Mouse (Mus musculus): ENCODE measurements around the gene Eif2b3.

Eif2b3 gene

DNA sequence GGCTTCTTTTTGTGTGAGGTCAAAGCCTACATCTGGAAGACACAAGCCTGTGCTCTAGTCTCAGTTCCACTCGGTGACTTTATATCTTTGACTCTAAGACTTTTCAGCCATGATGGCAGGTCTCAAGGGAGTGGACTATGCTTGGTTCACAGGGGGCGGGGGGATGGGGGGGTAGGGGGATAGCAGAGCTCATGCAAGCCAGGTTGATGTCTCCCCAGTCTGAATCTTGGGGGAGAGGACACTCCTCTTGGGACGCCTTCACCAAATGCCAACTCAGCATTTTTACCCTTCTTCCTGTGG lies 105.0 kb downstream of the Eif2b3 start:
- DNase-seq (ENCODE audit: low spot score in 2 of 2): no peak

DNA sequence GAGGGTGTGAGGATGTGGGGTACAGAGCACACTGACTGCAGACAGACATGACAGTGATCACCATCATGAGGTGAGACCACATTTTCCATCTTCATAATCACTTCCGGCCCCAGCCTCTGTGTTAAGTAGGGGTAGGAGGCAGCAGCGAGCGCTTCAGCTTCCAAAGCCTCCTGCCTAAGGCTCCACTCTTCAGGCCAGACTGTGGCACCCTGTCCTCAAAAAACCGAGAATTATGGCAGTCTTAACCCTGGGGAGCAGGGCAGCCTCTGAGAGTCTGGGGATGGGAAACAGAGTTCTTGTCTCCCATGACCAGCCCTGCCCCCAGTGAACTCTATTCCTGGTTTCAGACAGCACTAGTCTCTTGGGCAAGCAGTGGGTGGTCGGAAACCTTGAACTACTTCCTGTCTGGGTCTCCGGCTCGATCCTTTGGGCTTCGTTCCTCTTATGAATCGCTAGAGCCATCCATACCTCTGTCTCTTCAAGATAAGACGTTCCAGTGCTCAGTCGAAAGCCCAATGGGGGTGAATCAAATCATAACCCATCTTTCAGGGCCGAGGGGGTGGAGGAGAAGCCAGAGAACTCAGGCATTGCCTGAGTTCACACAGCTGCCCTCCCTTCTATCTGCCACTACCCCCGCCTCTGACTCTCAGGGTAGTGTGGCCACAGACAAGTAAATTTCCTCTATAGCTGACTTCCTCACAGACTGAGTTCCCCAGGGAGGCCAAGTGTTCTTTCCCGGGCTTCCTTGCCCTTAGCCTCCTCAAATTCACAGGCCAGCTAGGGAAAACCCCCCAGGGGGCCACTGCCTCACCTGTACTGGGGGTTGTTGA lies 105.5 kb downstream of the Eif2b3 start:
- peak in 1 of 2 experiments; percentile 59 for DNase-seq (ENCODE audit: low spot score in 2 of 2)

DNA sequence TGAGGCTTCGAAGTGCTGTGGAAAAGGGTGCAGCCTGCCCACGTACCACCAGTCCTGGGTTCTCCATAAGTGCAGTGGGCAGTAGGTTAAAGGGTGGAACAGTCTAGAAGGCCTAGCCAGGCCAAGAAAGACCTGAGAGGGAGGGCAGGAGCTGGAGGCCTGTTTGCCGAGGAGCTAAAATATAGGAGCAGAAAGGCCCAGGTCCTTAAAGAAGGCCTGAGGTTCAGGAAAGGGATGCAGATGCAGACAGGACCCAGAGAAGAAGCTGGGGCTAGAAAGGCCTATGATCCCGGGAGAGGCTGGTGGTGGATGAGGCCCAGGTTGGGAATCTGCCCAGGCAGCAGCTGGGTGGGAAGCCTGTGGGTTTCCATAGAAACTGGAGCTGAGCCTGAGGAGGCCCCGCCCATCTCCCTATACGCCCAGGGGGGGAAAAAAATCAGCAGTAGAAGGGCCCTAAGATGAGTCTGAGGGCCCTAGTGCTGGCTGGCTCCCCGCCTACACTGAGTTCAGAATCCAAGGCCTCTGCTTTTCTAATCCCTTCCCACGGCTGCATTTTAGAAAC lies 106.2 kb downstream of the Eif2b3 start, which contains the start of gene Btbd19:
Btbd19 (minus strand) TSS at position 378 of the 562 bp plus-strand sequence.
- peak in 1 of 2 experiments; percentile 76 for DNase-seq (ENCODE audit: low spot score in 2 of 2)

DNA sequence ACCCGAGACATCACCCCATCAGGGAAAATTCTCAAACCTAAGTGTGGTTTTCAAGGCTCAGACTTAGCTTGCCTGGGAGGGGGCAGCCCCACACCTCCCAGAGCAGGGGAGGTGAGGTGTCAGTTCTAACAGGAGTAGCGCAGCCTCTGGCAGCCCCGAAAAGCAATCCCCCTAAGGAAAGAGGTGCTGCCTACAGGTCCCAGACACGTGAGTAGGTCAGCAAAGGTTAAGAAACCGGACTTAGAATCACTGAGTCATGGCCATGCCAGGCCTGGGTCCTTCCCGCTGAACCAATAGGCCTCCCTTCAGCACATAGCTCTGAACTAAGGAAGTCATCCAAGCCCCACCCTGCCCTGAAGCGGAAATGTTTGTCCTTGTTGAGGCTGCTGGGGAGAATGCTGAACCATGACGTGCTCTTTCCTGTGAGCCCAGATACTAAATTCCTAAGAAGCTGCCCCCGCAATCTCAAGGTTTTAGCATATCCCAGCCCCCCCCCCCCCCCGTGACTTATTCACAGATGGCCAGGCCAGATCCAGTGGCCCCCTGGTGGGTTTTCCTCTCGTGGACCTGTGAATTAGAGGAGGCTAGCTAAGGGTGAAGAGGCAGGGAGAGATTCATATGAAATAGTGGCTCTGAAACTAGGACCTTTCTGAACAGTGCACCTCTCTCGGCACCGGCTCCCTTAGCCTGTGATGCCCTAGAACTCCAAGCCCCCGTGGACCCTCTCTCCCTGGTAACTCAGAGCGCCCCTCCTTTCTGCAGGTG lies 106.9 kb downstream of the Eif2b3 start:
- peak in 1 of 2 experiments; percentile 53 for DNase-seq (ENCODE audit: low spot score in 2 of 2)

DNA sequence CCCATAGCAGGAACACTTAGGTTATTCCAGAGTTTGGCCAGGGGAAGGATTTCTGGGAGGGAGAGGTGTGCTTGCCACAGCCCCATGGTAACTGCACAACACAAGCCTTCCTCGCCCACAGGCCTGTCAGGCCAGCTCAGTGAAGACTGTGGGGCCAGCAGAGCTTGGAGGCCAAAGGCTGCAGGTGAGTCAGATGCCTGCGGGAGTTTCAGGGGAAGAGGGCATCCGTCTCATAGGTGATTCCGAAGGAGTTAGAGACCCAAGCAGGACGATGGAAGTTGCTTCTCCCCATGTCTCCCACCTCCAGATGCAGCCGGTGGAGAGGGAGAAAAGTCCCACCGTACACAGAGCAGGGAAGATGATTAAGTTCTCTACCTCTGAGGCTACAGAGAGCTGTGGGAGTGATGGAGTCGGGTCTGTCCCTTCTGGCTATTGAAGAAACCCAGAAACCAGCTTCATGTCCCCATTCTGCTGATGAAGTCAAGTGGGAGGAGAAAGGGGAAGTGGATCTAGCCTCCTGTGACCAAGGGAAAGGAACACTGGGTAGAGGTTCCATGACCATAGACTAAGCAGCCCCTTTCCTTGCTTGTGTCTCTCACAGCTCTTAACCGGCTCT lies 107.6 kb downstream of the Eif2b3 start, which contains the start of gene Tctex1d4:
Tctex1d4 (plus strand) TSS at position 120 of the 616 bp plus-strand sequence.
- DNase-seq (ENCODE audit: low spot score in 2 of 2): no peak

DNA sequence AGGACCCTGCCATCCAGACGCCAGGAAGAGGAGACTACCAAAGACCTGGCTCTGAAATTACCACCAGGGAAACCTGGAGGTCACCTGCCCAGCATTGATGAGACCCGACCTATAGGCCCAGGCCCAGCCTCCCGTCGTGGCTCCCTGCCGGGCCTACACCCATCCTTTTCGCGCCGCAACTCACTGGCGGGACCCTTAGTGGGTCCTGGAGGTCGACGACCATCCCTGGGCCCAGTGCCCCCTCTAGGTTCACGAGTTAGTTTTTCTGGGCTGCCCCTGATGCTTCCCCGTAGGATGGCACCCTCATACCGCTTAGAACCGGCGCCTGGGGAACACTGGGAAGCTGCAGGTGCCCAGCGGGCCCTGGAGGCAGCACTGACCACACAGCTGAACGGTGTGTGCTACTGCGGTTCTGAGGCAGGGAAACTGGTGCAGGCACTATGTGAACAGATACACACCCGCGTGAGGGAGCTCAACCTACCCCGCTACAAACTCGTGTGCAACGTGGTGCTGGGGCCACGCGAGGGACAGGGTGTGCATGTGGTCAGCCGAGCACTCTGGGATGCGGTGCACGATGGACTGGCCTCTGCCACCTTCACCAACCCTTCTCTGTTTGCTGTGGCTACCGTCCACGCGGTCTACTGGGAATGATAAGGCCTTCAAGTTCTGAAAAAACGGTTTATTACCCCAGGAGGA lies 108.9 kb downstream of the Eif2b3 start:
- DNase-seq (ENCODE audit: low spot score in 2 of 2): no peak

DNA sequence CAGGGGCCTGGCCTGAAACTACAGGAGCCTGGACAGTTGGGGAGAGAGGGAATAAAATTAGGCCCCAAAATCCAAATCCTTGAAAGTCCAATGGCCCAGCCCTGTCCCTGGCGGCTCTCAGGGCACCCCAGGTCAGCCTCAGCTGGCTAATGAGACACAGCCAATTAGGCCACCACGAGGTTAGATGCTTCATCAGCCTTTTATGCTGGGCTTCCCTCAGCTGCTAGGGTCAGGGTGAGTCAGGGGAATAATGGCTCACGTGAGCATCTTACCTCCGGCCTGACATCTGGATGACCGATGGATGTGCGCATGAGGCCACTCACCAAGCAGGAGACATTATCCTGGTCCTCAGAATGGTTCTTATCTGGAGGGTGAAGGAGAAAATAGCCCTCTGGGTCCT lies 111.6 kb downstream of the Eif2b3 start:
- DNase-seq (ENCODE audit: low spot score in 2 of 2): no peak

DNA sequence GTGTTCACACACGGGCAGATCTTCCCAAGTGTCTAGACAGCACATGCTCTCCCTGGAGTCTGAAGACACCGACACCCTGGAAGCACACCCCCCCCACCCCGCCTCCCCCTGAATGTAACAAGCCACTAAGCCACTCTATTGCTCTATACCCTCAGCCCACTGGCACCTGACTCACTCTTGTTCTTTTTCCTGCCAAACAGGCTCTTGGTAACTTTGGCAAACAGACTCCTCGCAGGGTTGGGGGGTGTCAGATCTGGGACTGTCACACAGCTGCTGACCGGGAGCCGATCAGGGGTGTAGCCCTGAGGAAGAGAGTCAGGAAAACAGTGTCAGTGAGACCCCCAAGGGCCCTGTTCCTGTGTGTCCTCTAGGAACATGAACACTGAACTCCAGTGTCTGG lies 112.0 kb downstream of the Eif2b3 start:
- DNase-seq (ENCODE audit: low spot score in 2 of 2): no peak

DNA sequence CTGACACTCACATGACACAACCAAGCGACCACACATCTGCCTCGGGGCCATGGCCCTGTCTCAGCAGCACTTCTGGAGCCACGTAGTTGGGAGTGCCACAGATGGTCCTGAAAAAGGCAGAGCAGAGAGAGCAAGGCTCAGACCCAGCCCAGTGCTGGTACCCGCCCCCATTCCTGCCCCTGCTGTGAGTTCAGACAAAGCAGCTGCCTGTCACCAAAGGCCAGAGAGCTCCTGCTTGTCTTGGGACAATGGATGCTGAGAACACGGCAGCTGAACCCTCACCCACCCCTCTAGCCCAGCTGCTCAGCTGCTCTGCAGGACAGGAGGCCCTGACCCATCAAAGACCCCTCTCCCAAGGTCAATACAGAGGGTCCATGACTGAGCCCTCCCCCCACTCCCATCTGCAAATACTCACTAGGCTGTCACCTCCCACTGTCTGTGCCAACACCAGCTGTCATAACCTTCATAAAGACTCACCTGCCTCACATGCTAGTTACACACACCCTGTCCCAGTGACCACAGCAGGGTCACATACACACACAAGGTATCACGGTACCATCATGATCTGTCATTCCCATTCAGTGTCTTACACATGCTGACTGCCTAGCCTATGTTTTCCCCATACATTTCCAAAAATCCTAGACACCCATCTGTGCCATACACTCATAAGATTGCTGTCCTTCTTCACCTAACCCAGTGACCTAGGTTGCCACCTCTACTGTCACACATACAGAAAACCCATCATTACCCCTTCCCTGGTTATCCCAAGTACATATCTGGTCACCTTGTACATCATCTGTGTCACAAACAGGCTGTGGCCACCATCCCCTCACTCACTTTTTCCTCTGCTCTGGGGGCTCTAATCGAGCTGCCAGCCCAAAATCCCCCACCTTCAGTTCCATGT lies 112.9 kb downstream of the Eif2b3 start:
- no peak for DNase-seq (ENCODE audit: low spot score in 2 of 2)

DNA sequence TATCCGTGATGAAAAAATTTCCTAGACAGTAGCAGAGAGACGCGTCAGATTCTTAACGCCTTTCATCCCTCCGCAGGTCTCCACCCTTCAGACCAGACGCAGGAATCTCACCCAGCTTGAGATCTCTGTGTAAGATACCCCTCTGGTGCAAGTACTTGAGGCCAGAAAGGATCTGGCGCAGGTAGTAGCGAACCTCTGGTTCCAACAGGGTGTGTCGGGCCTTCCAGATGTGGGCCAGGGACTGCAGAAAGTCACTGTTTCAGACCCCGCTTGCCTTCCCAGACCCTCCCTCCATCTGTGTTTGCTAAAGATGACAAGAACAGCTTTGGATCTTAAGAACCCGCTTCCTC lies 113.6 kb downstream of the Eif2b3 start:
- DNase-seq (ENCODE audit: low spot score in 2 of 2): no peak

DNA sequence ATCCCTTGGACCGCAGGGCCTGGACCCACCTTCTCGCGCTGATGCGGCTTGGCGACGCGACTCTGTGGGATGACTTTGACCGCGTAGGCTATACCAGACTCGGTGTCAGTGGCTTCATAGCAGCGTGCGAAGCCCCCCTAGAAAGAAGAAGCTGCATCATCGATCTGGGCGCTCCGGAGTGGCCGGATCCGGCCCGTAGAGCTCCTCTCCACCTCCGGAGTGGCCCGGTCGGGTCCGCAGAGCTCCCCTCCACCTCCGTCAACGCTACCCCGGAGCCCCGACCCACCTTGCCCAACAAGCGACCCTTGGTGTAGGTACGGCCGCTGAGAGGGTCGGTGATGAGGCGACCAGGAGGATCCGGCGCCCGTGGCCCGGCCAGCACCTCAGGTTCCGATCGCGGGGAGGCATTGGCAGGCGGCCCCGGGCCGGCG lies 114.2 kb downstream of the Eif2b3 start:
- DNase-seq (ENCODE audit: low spot score in 2 of 2): no peak

DNA sequence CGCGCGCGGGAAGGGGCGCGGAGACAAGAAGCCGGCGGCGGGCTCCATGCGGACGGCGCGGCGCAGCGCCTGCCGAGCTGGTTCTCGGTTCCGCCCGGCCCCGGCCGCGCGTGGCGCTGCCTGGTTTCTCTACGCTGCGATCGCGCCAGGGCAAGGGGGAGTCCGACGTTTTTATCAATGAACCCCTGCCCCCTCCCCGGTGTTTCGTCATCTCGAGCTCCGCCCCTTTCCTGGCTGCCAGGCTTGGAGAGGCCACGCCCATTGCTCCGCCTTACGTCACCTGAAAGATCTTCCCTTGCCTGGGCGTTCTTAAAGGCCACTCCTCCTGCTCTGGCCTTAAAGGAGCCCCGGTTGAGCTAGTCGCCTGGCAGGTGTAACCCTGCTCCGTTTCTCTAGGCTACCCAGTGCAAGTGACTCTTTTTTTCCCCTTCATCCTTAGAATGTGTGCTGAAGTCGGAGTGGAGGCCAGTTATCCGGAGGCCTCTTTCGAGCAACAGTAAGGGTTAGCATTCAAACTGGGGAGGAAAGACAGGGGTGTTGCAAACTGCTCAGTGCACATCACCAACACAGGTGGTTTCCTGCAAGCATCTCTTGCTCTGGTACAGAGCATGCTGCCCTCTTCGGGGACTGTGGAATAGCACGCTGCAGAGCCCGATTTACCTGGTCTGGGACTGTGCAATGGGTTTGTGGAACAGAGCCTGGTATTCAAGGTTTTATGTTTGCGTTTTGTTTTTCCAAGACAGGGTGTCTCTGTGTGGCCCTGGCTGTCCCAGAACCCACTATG lies 114.8 kb downstream of the Eif2b3 start, which contains the start of gene Plk3:
Plk3 (minus strand) TSS at position 147 of the 784 bp plus-strand sequence.
- peak; percentile 93 to 99 for DNase-seq (ENCODE audit: low spot score in 2 of 2)

DNA sequence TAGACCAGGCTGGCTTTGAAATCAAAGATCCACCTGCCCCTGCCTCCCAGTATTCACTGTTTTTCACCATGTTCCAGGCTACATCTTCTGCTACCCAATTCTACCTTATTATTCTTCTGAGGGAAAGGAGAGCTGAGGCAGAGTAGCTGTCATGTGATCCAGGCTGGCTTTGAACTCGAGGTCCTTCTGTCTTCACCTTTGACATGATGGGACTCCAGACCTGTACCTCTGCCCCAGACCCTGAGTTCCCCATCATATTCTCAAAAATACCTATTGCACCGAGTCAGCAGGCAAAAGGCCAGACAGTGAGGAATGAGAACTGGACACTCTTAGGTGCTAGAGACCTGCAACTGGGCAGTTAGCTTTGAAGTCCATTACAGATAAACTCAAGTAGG lies 115.4 kb downstream of the Eif2b3 start:
- no peak for DNase-seq (ENCODE audit: low spot score in 2 of 2)

DNA sequence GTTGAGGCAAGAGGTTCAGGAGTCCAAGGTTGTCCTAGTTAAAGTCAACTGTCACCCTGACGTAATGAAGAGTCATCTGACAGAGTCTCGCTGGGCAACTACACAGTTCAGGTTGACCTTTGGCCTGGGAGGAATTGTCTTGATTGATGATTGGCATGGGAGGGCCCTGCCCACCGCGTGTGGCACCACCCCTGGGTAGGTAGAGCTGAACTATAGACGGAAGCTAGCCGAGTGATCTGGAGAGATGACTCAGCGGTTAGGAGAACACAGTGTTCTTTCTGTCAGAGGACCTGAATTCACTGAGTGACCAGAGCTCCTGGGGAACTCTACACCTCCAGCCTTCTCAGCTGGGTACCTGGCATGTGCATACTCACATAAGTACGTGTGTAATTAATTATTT lies 116.8 kb downstream of the Eif2b3 start:
- DNase-seq (ENCODE audit: low spot score in 2 of 2): no peak
